Mouse (Mus musculus): ENCODE results near the gene Adgrl1. TPM values are rescaled to one million over a fixed set of nuclear protein-coding genes. Genes with fewer than 3 reads are reported as not detected.

The Adgrl1 gene
- polyA plus RNA-seq, 1 experiment from 2014 or later = 19.7 TPM

DNA sequence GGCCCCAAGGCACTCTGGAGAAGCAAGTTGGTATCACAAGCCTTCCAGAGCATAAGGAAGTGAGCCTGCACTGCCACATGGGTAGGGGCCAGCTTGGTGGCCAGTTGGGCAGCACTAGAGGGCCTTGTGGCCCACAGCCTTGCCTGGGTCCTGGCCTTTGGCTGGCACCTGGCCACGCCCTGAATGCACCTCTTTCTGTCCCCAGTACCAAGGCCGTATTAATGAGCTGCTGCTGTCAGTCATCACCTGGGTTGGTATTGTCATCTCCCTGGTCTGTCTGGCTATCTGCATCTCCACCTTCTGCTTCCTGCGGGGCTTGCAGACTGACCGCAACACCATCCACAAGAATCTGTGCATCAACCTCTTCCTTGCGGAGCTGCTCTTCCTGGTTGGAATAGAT lies 34.3 kb downstream of the Adgrl1 start:
- 78% methylated on average over 5 of the region's 5 CpGs for WGBS
- H3K4me2 ChIP-seq = no peak overlapping the region
- no peak overlapping the region for H3K9ac ChIP-seq
- ATAC-seq (ENCODE audit: borderline replicate concordance, extremely low read depth, low FRiP score, low TSS enrichment) = no peak
- no peaks in the 10 kb centered on the region for H3K27me3 ChIP-seq
- no peak overlapping the region for H3K27ac ChIP-seq
- no peak overlapping the region for H3K4me3 ChIP-seq
- no peaks in the 10 kb centered on the region for H3K9me3 ChIP-seq
- peaks cover 97% of the 10 kb centered on the region for H3K36me3 ChIP-seq
- H3K4me1 ChIP-seq = no peaks in the 10 kb centered on the region

DNA sequence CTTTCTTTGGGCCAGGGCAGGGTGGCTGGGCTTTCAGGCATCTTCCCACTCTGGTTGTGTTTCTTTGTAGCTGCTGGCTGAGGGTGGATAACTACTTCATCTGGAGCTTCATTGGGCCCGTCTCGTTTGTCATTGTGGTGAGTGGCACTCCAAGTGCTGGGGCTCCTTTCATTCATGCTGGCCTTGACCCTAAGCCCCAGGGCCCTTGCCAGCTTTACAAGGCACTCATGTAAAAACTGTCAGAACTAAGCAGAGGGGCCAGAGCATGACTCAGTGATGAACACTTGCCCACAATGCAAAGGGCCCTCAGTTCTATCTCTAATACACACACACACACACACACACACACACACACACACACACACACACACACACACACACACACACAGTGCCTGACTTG lies 35.1 kb downstream of the Adgrl1 start:
- H3K27ac ChIP-seq = no peak overlapping the region
- no peak overlapping the region for H3K4me3 ChIP-seq
- WGBS = 85% methylated on average over 2 of the region's 2 CpGs
- H3K27me3 ChIP-seq = no peaks in the 10 kb centered on the region
- H3K36me3 ChIP-seq = peaks cover 90% of the 10 kb centered on the region
- no peaks in the 10 kb centered on the region for H3K4me1 ChIP-seq
- no peak overlapping the region for H3K4me2 ChIP-seq
- no peak for ATAC-seq (ENCODE audit: borderline replicate concordance, extremely low read depth, low FRiP score, low TSS enrichment)
- H3K9ac ChIP-seq = no peak overlapping the region
- H3K9me3 ChIP-seq = no peaks in the 10 kb centered on the region

DNA sequence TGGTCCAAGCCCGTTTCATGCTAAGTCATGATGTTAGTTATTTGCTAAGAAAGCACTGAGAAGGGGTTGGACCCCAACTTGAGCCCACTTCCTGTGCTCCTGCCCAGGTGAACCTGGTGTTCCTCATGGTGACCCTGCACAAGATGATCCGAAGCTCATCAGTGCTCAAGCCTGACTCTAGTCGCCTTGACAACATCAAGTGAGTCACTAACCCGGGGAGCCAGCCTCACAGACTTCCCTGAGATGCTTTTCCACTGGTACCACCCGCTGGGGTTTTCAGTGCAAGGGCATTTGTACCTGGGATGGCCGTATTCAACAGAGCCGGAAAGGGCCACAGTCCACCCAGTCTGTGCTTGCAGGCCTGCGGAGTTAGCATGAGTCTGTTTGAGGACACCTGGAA lies 35.5 kb downstream of the Adgrl1 start:
- Histone ChIP-seq H3K9me3 (no peaks in the 10 kb centered on the region), H3K27me3 (no peaks in the 10 kb centered on the region), H3K4me1 (no peaks in the 10 kb centered on the region), H3K4me3 (no peak overlapping the region), H3K36me3 (peaks cover 89% of the 10 kb centered on the region), H3K9ac (no peak overlapping the region), H3K27ac (no peak overlapping the region), H3K4me2 (no peak overlapping the region)
- WGBS = 87% methylated on average over 8 of the region's 8 CpGs
- no peak for ATAC-seq (ENCODE audit: borderline replicate concordance, extremely low read depth, low FRiP score, low TSS enrichment)

DNA sequence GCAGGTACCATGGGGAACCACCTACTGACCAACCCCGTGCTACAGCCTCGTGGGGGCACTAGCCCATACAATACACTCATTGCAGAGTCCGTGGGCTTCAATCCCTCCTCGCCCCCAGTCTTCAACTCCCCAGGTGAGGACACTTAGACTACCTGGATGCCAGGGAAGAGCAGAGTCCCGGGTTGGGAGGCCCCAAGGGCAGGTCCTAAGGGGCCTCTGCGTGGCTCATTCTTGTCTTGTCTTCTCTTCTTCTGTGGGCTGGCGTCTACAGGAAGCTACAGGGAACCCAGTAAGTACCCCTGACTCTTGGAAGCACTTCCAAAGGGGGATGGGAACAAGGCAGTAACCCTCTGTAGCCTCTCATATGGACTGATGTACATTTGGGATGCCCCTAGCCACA lies 37.7 kb downstream of the Adgrl1 start:
- Histone ChIP-seq H3K4me3 (no peak overlapping the region), H3K9me3 (no peaks in the 10 kb centered on the region), H3K9ac (no peak overlapping the region), H3K4me2 (no peak overlapping the region), H3K4me1 (no peaks in the 10 kb centered on the region), H3K36me3 (peaks cover 68% of the 10 kb centered on the region), H3K27me3 (no peaks in the 10 kb centered on the region), H3K27ac (no peak overlapping the region)
- ATAC-seq (ENCODE audit: borderline replicate concordance, extremely low read depth, low FRiP score, low TSS enrichment) = no peak
- 89% methylated on average over 7 of the region's 7 CpGs for WGBS

DNA sequence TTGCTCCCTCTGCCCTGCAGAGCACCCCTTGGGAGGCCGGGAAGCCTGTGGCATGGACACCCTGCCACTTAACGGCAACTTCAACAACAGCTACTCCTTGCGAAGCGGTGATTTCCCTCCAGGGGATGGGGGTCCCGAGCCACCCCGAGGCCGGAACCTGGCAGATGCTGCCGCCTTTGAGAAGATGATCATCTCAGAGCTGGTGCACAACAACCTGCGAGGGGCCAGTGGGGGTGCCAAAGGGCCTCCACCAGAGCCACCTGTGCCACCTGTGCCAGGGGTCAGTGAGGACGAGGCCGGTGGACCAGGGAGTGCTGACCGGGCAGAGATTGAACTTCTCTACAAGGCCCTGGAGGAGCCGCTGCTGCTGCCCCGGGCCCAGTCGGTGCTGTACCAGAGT lies 38.4 kb downstream of the Adgrl1 start:
- Histone ChIP-seq H3K9me3 (no peaks in the 10 kb centered on the region), H3K4me2 (no peak overlapping the region), H3K27me3 (no peaks in the 10 kb centered on the region), H3K27ac (no peak overlapping the region), H3K4me3 (no peak overlapping the region), H3K36me3 (peaks cover 61% of the 10 kb centered on the region), H3K9ac (no peak overlapping the region), H3K4me1 (no peaks in the 10 kb centered on the region)
- no peak for ATAC-seq (ENCODE audit: borderline replicate concordance, extremely low read depth, low FRiP score, low TSS enrichment)
- WGBS = 92% methylated on average over 15 of the region's 15 CpGs

DNA sequence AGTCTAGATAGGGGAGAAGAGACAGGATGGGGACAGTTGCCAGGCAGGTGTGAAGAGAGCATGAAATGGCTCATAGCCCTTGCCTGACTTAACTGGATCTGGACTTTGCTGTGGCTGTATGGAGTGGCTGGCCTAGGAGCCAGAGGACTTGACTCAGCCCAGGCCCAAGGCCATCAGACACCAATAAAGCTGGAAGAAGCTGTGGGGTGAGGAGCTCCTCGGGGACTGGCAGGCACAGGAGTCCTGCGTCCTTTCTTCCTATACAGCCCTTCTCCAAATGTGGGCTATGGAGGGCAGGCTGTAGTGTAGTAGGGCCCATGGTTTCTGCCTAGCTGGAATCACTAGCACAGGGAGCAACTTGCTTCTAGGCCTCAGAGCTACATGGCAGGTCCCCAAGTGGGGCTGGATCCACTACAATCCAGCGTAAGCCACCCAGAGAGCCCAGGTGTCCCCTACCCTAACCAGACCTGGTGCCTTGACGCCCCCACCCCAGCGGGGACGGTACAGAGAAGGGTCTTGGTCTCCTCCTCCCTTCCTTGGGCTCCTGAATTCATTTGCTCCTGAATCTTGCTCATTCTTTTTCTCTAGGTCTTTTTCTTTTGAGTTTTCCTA lies 41.3 kb downstream of the Adgrl1 start:
- Histone ChIP-seq H3K36me3 (peaks cover 33% of the 10 kb centered on the region), H3K9ac (no peak overlapping the region), H3K27ac (no peak overlapping the region), H3K27me3 (no peaks in the 10 kb centered on the region), H3K9me3 (no peaks in the 10 kb centered on the region), H3K4me1 (no peaks in the 10 kb centered on the region), H3K4me2 (no peak overlapping the region), H3K4me3 (no peak overlapping the region)
- no peak for ATAC-seq (ENCODE audit: borderline replicate concordance, extremely low read depth, low FRiP score, low TSS enrichment)
- 81% methylated on average over 6 of the region's 6 CpGs for WGBS

DNA sequence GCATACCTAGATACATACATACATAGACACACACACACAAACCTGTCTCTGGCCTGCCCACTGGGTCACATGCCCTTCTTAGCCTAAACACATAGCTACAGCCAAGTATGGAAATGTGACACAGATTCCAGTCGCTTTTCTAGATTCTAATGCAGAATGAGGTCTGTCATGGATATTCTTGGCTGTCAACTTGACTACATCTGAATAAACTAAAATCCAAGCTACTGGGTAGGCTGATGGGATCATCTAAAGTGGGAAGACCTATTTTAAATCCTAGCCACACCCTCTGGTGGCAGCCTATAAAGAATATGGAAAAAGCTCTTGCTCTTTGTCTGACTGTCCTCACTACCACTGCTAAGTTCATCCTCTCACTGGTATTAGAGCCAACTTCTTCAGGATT lies 42.5 kb downstream of the Adgrl1 start:
- 79% methylated on average over 1 of the region's 1 CpGs for WGBS
- H3K27ac ChIP-seq = no peak overlapping the region

DNA sequence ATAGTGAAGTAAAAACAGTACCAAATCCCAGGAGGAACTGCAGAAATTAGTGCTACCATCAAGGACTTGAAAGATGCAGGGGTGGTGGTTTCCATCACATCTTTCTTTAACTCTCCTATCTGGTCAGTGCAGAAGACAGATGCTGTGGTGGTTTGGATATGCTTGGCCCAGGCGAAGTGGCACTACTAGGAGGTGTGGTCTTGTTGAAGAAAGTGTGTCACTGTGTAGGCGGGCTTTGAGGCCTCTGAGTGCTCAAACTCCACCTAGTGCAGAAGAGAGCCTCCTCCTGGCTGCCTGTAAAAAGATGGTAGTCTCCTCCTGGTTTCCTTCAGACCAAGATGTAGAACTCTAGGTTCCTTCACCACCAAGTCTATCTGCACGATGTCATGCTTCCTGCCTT lies 45.6 kb downstream of the Adgrl1 start:
- Histone ChIP-seq H3K4me3 (no peak overlapping the region), H3K4me2 (no peak overlapping the region), H3K36me3 (no peaks in the 10 kb centered on the region), H3K27ac (no peak overlapping the region), H3K9ac (no peak overlapping the region), H3K4me1 (no peaks in the 10 kb centered on the region), H3K9me3 (no peaks in the 10 kb centered on the region), H3K27me3 (no peaks in the 10 kb centered on the region)
- no peak for ATAC-seq (ENCODE audit: borderline replicate concordance, extremely low read depth, low FRiP score, low TSS enrichment)
- WGBS = 53% methylated on average over 3 of the region's 3 CpGs

More for the DNA sequence above, 42.5 kb downstream of the Adgrl1 start:
- H3K9me3 ChIP-seq = no peaks in the 10 kb centered on the region
- H3K9ac ChIP-seq = no peak overlapping the region
- H3K36me3 ChIP-seq = peaks cover 20% of the 10 kb centered on the region
- no peak for ATAC-seq (ENCODE audit: borderline replicate concordance, extremely low read depth, low FRiP score, low TSS enrichment)
- no peaks in the 10 kb centered on the region for H3K4me1 ChIP-seq
- H3K4me3 ChIP-seq = no peak overlapping the region
- no peaks in the 10 kb centered on the region for H3K27me3 ChIP-seq
- H3K4me2 ChIP-seq = no peak overlapping the region

DNA sequence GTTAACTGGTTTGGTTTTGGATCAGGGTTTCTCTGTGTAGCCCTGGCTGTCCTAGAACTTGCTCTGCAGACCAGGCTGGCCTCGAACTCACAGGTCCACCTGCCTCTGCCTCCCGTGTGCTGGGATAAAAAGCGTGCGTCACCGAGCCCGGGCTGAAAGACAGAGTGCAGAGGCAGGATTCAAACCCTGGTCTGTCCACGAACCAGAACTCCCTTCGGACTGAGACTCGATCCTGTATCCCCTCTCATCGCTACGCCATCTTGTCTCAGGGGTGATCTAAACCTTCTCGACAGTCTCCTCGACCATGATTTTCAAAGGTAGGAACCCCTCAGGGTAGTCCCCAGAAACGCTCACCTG lies 54.8 kb downstream of the Adgrl1 start:
- peak overlapping the region; percentile 70 for H3K4me2 ChIP-seq
- peak overlapping the region; percentile 16 for H3K27ac ChIP-seq
- whole genome bisulfite sequencing = 3% methylated on average over 14 of the region's 14 CpGs
- H3K4me3 ChIP-seq = peak overlapping the region; percentile 79
- no peaks in the 10 kb centered on the region for H3K27me3 ChIP-seq
- peak overlapping the region; percentile 53 for H3K9ac ChIP-seq
- no peak for ATAC-seq (ENCODE audit: borderline replicate concordance, extremely low read depth, low FRiP score, low TSS enrichment)
- no peaks in the 10 kb centered on the region for H3K9me3 ChIP-seq
- H3K36me3 ChIP-seq = 0 out of 2 replicates have a peak, but pooled peaks cover 2% of the 10 kb centered on the region
- peaks cover 19% of the 10 kb centered on the region for H3K4me1 ChIP-seq

DNA sequence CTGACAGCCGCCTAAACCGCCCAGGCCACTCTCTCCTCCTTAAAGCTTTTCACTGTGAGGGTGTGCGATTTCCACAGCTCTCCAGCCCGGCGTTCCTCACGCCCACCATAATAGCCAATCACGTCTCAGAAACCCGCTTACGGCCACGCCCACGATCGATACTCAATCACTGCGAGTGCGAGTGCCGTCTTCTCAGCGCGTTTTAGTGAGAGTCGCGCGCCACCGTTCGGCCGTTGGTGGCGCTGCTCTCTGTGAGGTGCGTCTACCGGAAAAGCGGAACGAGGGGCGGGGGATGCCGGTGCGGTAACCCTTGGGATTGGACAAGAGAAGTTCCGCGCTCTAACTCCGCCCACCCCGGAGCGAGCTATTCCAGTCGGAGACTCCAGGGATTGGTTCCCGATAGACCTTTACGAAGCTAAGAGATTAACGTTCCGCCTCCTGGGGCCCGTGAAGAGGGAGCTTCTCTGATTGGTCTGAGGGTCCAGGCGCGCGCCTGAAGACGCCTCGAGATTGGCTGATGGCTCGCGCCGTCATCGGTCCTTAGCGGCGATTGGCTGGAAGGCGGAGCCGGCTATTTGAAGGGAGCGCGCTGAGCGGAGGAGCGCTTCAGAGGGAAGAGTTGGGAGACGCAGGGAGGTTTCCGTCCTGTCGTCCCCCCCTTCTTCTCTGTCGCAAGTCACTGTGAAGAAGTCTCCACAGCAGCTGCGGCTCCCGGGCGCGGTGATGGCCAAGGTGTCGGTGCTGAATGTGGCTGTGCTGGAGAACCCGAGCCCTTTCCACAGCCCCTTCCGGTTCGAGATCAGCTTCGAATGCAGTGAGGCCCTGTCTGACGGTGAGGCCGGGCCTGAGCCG lies 55.4 kb downstream of the Adgrl1 start, which contains the start of the genes Gm10644 and Asf1b:
Gm10644 (minus strand) TSS at position 100 of the 852 bp plus-strand sequence.
Asf1b (plus strand) TSS at position 402 of the 852 bp plus-strand sequence.
- peak; percentile 100 for ATAC-seq (ENCODE audit: borderline replicate concordance, extremely low read depth, low FRiP score, low TSS enrichment)
- Histone ChIP-seq H3K27ac (peak within 1 kb of the TSS; percentile 16), H3K36me3 (0 out of 2 replicates have a peak, but pooled peaks cover 3% of the 10 kb centered on the region), H3K9ac (peak within 1 kb of the TSS; percentile 66), H3K4me3 (peak within 1 kb of the TSS; percentile 79), H3K9me3 (no peaks in the 10 kb centered on the region), H3K4me2 (peak within 1 kb of the TSS; percentile 94), H3K27me3 (no peaks in the 10 kb centered on the region), H3K4me1 (peaks cover 19% of the 10 kb centered on the region)
- WGBS = under 1% methylated on average over 75 of the region's 75 CpGs

DNA sequence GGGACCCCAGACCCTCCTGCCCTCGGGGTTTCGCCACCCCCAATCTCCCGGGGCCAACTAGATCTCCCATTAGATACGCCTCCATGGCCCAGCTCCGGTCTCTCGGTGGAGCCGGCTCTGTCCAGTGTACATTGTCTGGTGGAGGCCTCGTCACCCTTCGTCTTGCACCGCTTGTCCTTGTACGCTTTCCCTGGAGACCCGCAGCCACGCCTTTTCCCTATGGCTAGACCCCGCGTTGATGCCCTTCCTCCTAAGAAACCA lies 56.0 kb downstream of the Adgrl1 start:
- no peak for ATAC-seq (ENCODE audit: borderline replicate concordance, extremely low read depth, low FRiP score, low TSS enrichment)
- H3K4me2 ChIP-seq = peak overlapping the region; percentile 94
- no peaks in the 10 kb centered on the region for H3K9me3 ChIP-seq
- WGBS = under 1% methylated on average over 15 of the region's 15 CpGs
- H3K4me3 ChIP-seq = peak overlapping the region; percentile 79
- H3K27me3 ChIP-seq = no peaks in the 10 kb centered on the region
- 0 out of 2 replicates have a peak overlapping the region, but pooled peaks have one; percentile 7 for H3K27ac ChIP-seq
- peaks cover 19% of the 10 kb centered on the region for H3K4me1 ChIP-seq
- 0 out of 2 replicates have a peak, but pooled peaks cover 3% of the 10 kb centered on the region for H3K36me3 ChIP-seq
- H3K9ac ChIP-seq = peak overlapping the region; percentile 66

DNA sequence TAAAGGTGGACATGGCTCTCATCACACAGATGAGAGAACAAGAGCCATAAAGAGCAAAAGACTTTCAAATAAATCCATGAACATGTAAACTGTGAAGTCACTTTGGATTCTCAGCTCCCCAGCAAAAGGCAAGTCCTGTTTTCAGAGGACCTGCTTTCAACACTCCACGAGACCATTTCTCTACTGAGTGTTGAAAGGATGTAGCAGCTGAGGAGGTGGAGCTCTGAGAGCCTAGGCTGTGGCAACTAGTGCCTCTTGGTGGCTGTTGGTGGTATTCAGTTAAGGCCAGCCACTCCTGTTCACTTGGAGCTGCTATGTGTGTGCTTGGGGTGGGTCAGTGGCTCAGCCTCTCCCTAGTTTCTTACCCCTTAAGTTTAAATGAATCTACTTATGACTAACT lies 56.9 kb downstream of the Adgrl1 start:
- Histone ChIP-seq H3K27me3 (no peaks in the 10 kb centered on the region), H3K9ac (peak overlapping the region; percentile 66; the same call in 1 of the 2 replicates), H3K9me3 (no peaks in the 10 kb centered on the region), H3K4me1 (peaks cover 19% of the 10 kb centered on the region), H3K36me3 (0 out of 2 replicates have a peak, but pooled peaks cover 3% of the 10 kb centered on the region), H3K27ac (no peak overlapping the region), H3K4me2 (peak overlapping the region; percentile 94), H3K4me3 (peak overlapping the region; percentile 79)
- 8% methylated on average over 1 of the region's 1 CpGs for WGBS
- ATAC-seq (ENCODE audit: borderline replicate concordance, extremely low read depth, low FRiP score, low TSS enrichment) = no peak
